Mouse (Mus musculus) ovary, postnatal 10 days (tissue): ENCODE measurements at regions not wholly inside any gene's neighbourhood (a gene's known extent, or its start where the extent isn't known, plus 50 kb on each side); places are given as distances from the start of the nearest gene placed in this dataset.

Experiments
- DNase-seq: peaks from one replicate; pipeline ENCODE4 v3.0.0; 2022; ENCODE audit warnings: low spot score

DNA sequence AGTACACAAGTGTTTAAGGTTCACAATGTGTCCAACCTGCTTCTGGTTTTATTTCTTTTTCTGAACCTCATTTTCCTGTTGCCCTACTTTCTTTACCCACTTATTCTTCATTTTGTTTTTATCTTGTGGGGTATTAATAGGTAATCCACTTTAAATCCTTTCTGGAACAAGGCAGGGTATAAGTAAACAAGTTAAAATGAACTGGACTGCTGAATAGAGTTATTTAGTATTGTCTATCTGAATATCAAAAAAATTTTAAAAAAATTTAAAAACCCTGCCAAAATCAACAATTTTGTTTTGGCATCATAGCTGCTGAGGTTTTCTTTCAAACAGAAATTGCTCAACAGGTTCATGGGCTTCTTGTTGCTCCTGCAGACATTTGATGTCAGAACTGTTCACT, 170.7 kb upstream of the Cited2 start:
- DNase-seq: no peak

DNA sequence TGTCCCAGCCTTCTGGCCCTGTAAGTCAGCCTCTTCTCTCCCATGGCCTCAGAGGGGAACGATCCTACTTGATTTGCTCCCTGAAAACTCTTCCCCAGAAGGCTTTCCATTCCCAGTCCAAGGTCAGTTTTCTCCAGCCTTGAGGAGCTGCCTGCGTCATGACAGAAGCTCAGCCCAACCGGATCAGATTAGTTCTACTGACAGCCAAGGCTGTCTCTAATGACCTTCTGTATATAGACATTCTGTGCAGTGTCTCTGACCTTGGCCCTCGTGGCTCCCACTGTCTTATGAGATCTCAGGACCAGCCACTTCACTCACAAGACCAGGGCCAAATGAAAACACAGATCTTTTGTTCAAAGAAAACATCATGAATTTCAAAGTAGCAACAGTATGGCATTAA, 166.6 kb upstream of the Cited2 start:
- DNase-seq: no peak

DNA sequence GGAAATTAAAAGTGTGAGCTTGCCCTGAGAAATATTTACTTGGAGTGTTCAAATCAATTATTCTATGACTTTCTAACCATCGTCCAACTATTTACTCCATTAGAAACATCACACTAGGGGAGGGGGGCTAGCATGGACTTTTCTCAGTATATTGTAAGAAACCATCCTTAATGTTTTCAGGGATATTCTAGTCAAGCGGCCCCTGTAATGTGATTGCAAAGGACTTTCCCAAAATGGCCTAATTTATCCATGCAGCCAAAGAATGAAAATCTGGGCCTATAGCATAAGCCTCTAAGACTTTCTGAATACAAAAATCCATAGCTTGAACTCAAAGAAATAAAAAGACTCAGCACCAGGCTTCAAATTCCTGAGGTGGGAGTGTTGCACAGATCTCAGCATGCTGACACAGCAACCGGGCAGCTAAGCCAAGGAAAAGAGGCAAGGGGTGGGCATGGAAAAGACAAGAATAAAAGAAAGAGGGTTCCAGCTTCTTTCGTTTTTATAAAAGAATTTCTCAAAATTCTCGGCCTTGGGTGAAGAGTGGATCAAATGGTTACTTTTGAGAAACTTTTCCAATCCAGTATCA, 163.6 kb upstream of the Cited2 start:
- DNase-seq: no peak

DNA sequence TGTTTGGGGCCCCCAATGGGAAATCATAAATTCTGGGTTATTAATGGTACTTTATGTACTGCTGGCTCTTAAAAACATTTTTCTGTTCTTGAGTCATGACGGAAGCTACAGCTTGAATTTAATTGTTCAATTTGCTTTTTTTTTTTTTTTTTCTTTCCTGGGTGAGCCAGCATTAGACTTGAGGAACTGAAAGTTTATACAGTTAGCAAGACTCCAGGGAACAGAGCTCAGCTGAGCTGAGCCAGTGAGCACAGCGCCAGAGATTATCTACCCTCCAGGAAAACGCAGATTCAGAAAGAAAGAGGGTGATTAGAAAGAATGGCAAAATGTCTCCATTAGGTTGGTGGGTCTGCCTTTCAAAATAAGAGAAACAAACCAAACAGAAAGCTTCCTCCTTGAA, 163.0 kb upstream of the Cited2 start:
- DNase-seq: no peak

DNA sequence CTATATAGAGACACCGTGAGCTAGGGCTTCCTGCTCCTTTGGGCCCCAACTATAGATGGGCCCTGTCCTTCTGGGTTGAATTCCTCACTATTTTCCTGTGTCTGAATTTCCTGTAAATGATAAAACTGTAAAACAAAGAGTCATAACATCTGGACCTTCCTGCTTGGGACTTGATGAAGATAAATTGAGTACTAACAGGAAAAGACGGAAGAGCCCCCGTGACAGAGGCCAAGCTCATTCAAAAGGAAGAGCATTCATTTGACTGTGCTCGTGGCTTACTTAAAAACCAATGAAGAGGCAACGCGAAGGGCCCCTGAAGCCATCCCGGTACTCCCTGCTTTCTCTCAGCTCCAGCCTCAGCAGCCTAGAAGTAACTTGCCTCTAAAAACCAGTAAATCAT, 161.6 kb upstream of the Cited2 start:
- no peak for DNase-seq

DNA sequence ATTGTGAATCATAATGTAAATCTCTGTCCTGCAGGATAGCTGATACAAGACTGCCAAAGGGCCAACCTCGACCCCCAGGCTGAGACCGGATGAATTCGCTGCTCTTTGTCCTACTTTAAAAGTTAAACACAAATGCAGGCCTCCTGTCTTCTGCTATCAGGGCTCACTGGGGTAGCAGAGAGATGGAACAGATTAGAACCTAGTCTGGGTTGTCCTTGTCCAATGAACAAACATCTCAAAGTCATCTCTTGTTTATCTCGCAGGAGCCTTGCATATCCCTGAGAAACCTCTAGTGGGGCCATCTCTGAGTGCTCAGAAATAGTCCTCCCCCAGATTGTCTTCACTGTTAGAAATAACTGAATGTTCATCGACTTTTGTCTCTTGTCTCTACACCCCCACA, 161.0 kb upstream of the Cited2 start:
- no peak for DNase-seq

DNA sequence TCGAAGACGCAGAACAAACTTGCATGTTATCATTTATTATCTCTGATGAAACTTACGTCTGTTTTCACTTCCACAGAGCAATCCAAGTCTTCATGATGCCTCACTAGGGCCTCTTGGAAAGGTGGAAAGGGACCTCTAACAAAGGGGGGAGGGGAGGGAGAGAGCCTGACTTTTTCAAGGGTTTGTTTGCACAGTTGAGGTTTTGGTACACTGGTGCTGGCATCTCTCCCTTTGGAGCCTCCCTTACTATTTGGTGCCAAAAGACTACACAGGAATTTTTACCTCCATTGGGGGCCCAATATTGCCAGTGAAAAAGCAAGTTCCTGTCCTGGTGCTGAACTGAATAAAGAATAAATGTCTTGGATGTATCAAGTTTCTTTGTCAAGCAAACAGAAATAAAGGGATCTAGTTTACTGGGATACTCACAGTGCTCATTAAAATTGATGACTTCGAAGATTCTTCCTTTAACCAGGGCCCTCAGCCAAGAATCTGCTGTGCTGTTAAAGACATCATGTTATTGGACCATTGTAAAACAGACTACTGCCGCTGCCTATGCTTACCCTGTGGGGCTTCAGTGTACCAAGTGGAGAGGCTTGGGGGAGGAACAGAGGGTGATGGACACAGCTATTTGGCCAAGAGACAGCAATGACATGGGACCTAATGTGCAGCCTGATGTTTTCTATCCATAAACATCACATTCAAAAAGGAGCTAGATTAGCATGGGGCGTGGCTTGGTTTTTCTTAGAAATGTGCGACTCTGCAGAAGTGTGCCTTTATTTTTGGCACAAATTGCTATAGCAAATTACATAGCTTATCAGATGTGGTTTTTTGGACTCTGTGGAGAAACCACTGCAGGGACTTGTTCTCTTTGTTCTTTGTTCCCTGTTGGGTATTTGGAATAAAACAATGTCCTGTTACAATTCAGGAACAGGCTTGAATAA, 160.3 kb upstream of the Cited2 start:
- no peak for DNase-seq

DNA sequence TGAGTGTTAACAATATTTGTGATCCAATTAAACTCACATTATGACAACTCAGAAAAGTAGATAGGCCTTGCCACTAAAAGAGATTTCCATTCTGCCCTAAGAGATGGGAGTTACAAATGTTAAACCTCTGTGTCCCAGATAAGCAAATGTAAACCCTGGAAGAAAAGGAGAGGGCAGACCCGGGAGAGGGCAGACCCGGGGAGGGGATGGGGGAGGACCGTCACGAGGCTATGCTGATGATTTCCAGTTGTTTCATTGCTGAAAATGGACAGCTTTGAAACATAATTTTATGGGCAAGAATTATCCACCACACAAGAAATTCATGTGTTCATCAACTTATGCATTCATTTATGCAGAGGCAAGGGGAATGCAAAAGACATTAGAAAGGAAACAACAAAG, 159.7 kb upstream of the Cited2 start:
- DNase-seq: no peak

DNA sequence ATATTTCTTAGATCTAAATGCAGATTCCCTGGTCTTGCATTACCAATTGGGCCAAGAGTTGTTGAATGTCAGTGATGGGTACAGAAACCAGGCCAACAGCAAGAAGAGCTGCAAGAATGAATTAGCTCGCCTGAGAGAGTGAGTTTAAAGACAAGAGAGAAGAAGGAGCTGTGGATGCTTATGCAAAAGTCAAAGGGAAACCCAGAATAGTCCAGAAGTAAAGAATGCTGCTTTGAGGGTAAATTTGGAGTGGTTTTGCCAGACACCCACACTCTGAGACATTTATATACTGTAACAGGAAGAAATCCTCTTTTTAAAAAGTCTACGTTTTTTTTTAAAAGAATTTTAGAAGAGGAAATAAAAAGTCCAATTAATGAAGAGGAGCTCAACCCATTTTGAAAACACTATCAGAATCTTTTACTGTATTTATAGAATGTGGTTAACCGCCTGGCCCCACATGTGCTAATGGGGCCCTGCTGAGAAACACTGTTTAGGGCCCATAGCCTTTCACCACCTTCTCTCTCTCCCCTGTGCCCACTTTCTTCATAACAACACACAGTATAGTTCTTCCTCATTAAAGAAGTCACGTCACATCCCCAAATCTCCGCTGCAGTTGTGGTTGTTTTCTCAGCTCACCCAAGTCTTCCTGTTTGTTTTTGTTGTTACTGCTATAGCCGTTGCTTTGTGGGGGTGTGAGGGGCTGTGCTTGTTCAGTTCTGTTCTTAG, 158.0 kb upstream of the Cited2 start:
- DNase-seq: no peak

DNA sequence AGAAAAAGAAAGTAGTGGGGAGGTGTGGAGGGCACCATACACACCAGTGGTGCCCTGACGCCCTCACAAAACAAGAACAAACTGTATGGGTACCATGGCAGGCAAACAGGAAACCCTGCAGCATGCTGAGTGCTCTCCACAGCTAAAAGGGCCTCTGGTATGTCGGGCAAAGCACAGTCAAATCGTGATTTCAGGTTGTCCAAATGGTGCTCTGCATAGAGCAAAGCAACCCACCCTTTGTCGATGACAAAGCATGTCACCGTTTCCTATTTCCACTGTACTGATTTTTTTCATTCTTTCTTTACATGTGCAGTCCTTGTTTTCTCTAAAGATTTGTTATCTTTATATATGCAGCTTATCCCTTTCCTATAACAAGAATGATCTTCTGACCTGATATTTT, 156.0 kb upstream of the Cited2 start:
- DNase-seq: no peak

DNA sequence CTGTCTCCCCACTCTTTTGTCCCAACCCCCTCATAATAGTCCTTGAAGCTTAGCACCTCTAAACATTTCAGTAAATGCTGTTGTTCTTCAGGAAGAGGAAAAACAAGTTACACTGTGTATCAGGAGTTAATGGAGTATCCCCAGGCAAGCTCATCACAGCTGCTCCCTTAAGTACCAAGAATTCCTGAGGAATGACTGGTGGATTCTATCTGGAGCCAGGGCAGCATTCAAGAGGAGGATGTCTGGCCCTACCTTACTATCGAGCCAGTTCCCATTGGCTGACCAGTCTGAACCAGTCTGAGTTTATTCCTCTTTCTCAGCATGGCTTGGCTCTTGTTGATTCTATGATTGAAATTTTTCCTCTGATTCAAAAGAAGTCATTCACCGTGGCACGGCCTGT, 155.4 kb upstream of the Cited2 start:
- no peak for DNase-seq

DNA sequence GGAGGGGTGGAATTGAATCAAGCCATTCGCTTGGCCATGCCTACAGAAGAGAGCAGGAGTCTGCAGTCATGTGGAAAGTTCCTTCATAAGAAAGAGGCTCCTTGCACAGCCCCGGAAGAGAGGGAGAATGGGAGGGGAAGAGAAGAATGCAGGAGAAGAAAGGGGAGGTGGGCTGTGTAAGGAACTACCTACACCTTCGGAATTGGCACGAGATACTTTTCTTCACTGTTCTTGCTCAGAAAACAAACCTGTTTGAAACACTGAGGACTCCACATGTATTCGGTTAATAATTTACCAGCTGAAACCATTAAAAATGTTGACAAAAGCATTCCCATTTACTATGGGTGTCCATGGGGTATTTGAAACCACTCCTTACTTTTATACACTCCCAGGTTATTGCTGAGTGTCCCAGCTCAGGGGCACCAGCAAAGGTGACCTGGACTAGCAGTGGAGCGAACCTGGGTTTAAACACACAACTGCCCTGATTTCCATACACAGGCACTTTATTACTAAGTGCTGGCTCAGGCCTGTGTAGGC, 153.4 kb upstream of the Cited2 start:
- no peak for DNase-seq

DNA sequence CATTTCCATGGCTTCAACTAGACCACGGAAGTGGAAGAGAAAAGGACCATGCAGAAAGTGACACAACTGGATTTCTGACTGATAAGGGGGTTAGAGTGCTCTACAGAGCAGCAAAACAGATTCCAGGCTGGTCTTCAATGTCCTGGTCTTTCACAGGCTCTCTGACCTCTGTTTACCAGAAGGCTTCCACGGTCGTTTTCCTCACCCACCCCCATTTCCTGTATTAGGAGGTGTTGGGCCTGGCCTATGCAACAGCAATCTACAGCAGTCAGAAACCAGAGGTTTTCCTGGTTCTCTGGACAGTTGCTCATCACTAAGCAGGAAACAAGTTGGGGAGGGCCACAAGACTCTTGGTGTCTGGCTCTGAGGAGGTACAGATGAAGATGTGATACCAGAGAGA, 148.1 kb upstream of the Cited2 start:
- no peak for DNase-seq

DNA sequence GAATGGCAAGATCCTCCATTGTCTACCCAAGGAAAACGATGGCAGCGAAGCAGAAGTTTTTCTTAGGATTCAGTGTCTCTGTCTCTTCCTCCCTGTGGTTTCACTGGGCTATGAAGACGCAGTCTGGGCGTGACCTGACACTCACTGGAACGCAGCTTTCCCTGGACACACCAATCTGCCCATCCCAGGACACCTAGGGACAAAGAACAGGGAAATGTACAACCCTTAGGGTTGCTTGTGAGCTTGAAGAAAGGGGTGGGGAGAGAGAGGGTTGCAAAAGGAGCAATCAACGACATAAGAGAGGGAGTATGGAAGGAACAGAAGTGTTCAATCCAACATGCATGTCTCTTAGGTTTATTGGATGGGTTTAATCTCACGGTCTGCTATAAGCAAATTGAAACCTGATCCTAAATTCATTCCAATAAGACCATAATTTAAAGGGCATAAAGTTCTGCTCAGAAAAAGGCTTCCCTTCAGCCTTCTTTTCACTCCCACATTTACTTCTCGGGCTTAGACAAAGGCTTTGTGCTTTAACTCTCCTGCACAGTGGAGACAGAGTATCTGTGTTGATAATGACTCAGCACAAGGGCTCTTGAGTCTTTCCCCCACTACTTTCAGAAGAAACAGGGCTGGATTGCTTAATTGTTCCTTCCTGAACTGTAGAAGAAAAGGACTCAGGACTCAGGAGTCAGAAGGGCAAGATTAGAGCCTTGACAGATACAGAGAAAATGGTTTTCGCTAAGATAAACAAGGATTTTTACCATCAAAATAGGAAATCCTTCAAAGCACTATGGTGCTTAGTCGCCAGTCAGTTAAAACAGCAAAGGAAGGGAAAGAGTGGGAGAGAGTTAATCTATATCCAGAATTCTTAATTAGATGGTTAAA, 147.3 kb upstream of the Cited2 start:
- DNase-seq: no peak

DNA sequence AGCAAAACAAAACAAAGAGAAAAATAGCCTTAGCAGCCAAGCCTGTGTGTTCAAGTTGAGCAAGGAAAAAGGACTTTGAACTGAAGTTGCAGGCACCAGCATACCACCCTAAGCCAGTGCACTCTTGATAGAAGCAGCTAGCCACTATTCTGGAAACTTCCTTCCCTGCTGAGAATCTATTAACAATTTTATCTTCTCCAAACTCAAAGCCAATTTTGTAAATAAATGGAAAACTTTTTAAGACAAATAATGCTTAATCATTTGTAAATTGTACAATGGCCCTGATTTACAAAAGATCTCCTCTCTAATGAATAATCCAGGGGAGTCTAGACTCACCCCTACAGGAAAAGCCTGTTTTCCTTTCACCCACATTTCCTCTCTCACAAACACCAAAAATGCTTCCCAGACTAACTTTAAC, 146.7 kb upstream of the Cited2 start:
- DNase-seq: no peak

DNA sequence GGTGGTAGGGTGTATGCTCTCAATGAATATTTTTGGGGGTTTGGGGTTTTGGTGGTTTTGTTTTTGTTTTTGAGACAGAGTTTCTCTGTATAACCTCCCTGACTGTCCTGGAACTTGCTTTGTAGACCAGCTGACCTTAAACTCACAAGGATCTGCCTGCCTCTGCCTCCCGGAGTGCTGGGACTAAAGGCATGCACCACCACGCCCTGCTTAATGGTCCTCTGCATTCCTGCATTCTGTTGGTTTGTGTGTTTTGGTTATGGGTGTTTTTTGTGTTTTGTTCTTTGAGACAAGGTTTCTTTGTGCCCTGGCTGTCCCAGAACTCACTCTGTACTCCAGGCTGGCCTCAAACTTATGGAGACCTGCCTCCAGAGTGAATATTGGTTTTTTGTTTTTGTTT, 143.6 kb upstream of the Cited2 start:
- no peak for DNase-seq

DNA sequence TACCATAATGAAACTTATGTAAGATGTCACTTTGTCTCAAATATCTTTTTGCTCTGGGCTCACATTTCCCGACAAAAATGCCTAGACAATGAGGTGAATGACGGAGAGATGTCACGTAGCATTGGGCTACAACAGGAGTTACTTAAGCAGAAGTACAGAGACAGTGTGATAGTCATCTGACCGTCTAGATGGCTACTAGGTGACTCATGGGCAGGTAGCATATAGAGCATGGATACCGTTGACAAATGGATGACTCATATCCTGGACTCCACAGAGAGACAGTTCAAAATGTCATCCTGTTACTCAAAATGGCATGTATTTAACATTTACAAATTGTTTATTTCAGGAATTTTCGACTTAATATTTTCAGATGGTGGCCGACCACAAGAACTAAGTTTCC, 138.2 kb upstream of the Cited2 start:
- DNase-seq: no peak

DNA sequence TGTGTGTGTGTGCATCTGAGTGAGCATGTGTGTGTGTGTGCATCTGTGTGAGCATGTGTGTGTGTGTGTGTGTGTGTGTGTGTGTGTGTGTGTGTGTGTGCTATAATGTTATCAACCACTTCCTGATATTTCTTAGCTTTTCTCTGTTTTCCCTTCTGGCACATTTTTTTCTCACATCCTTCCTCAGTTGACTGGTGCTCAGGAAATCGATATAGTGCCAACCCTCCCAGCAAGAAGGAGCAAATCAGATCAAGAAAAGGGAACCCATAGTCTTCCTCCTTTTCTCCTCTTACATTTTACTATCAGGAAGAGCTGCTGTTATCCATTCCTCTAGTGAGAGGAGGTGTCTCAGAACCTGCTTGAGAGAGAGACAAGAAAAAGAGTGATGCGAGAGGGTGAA, 136.1 kb upstream of the Cited2 start:
- no peak for DNase-seq

DNA sequence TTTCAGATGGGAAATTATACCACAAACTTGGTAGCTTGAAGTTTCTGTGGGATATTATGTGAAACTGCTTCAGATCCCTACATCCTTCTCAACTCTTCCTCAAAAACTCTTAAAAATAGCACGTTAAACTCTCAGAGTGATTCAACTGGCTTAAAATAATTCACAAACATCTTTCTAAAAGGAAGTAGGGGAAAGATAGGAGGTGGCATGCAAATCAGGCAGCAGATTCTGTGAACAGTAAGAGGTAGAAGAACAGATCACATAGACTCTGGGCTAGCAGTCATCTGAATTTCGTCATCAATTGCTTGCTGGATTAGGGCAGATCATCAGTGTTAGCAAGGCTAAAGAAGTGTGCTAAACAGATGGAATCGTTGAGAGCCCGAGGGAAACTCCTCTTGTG, 133.9 kb upstream of the Cited2 start:
- DNase-seq: no peak

DNA sequence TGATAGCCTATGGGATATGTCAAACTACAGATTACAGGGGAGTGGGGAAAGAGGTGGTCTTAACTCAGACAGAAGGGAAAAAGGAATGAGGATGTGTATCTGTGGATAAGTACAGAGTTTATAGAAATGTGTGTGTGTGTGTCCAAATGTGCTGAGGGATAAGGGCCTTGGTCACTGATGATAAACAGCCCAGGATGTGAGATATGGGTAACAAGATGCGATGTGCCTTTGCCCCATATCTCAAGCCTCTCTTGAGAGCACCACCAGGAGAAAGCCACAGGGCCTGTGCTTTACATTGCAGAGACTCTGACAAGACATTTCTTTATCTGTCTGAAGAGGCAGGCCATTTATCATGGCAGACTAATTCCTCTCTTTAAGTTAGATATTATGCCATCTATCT, 132.8 kb upstream of the Cited2 start:
- DNase-seq: no peak

DNA sequence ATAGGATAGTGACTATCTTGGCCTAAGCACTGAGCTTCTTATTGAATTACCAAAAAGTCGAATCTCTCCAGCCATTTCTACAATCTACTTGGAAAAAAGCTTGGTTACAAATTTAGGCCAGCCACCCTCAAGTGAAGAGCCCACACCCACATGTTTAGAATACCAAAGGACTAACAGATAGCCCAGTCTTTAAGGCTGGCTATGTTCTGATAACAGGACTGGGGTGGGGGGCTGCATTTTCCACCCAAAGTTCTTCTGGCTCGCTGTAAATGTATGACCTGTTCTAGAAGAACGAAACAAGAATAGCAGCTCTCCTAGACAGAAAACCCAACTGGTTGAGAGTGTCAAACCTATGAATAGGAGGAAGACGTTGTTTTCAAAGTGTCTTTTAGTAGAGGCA, 130.6 kb upstream of the Cited2 start:
- no peak for DNase-seq

DNA sequence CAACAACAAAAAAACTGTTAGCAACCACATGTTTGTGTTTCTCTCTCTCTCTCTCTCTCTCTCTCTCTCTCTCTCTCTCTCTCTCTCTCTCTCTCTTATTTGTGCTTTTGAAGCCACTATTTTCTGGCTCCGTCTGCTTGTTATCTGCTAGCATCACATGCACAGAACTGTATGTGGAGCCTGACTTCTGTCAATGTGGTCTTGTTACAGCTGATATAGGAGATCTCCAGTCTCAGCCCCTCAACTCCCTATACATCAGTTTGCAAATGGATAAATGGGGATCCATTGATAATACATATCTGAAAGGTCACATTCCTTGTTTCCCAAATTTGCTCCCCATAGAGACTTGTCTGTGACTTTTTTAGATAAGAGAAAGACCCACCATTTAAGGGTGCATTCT, 126.9 kb upstream of the Cited2 start:
- DNase-seq: no peak
